Mouse (Mus musculus) G1E (cell line): Measurements from ENCODE around the gene Ppm1h.

Experiments
- CTCF ChIP-seq: IDR thresholded peaks from 2 replicates; pipeline ENCODE4 v1.5.1; 2012; ENCODE audit warnings: low read depth, low read length, inconsistent platforms, mixed read lengths
- GATA1 ChIP-seq: IDR thresholded peaks from 2 replicates; pipeline ENCODE4 v1.6.1; 2012; ENCODE audit warnings: borderline replicate concordance, low read length, inconsistent platforms, mixed read lengths
- GATA2 ChIP-seq: IDR thresholded peaks from 2 replicates; pipeline ENCODE4 v1.6.1; 2012; ENCODE audit warnings: low read depth, low read length, inconsistent platforms, borderline replicate concordance
- POLR2AphosphoS5 ChIP-seq: IDR thresholded peaks from 2 replicates; pipeline ENCODE4 v1.6.1; 2012; ENCODE audit warnings: low read depth, low read length, inconsistent platforms; ENCODE audit not compliant: insufficient replicate concordance
- TAL1 ChIP-seq: conservative IDR thresholded peaks from 2 replicates; pipeline ENCODE4 v1.6.1; 2012; ENCODE audit warnings: low read depth, low read length, inconsistent platforms, mixed read lengths

- TF ChIP-seq CTCF (no peak), TAL1 (no peak), POLR2AphosphoS5 (no peak), GATA2 (no peak), GATA1 (no peak)
These were observed 37.7 kb downstream of the Ppm1h start for GRCm38 (mm10) chr10:122716286-122716685.
